Comparison of ENCODE assay signal across 8 mouse cellular contexts in genomic region chr5:77266886-77267401, GRCm38 (mm10). TPM values are rescaled to one million over a fixed set of nuclear protein-coding genes. Genes with fewer than 3 reads are reported as not detected.
A peak's percentile ranks its signal among the peaks of the same experiment; 100 is the strongest.
DNase-seq lines count a peak whose midpoint lies in the region; ATAC-seq and TF ChIP-seq lines count a peak whose summit lies in the region.

No protein-coding gene starts in this region.

- H3K4me2 ChIP-seq in forebrain, embryonic 15.5 days (replicated peaks), result peak overlapping the region; percentile 75
- peak overlapping the region; percentile 76 for H3K4me2 ChIP-seq in neural tube, embryonic 13.5 days

- peak; percentile 31 for DNase-seq in adrenal gland, postnatal 10 days
- no peak for DNase-seq in adrenal gland, adult 18-20 months (ENCODE audit: low spot score in 2 of 2)
- DNase-seq in ES-E14 (ENCODE audit: low read depth, low spot score) (no peak), liver (peak; percentile 20)
- no peak for DNase-seq in frontal cortex, postnatal 25 days (ENCODE audit: low spot score in 2 of 2)
- no peak for DNase-seq in frontal cortex, postnatal 14 days (ENCODE audit: low spot score in 2 of 2)

- no peaks in the 10 kb centered on the region for H3K9me3 ChIP-seq in ES-E14 (ENCODE audit: control insufficient read depth, insufficient read depth, low read depth, low read length)
- no peaks in the 10 kb centered on the region for H3K9me3 ChIP-seq in forebrain, embryonic 15.5 days
- H3K9me3 ChIP-seq in neural tube, embryonic 13.5 days, result no peaks in the 10 kb centered on the region

- under 1% methylated on average over 11 of the region's 11 CpGs for WGBS in forebrain, embryonic 15.5 days
- whole genome bisulfite sequencing in neural tube, embryonic 13.5 days, result 3% methylated on average over 11 of the region's 11 CpGs

- H3K9ac ChIP-seq in ES-E14 (ENCODE audit: insufficient read depth, low read depth, low read length, poor library complexity, severe bottlenecking), result peak overlapping the region; percentile 98
- peak overlapping the region; percentile 68; the same call in 1 of the 2 replicates for H3K9ac ChIP-seq in forebrain, embryonic 15.5 days (replicated peaks)
- H3K9ac ChIP-seq in neural tube, embryonic 13.5 days, result peak overlapping the region; percentile 90

- ATAC-seq in forebrain, embryonic 15.5 days (replicated peaks), result no peak
- ATAC-seq in neural tube, embryonic 13.5 days (ENCODE audit: low read depth), result no peak

- peaks cover 2% of the 10 kb centered on the region; the same call in 1 of the 2 replicates for H3K27me3 ChIP-seq in forebrain, embryonic 15.5 days
- H3K27me3 ChIP-seq in neural tube, embryonic 13.5 days, result peaks cover 10% of the 10 kb centered on the region; the same call in 1 of the 2 replicates

- peak overlapping the region; percentile 97 to 99 for H3K4me3 ChIP-seq in ES-E14 (ENCODE audit: insufficient read depth in 1 of 2, low read depth in 1 of 2, low read length in 2 of 2, poor library complexity in 1 of 2, severe bottlenecking in 1 of 2)
- H3K4me3 ChIP-seq in forebrain, embryonic 15.5 days, result peak overlapping the region; percentile 96
- H3K4me3 ChIP-seq in neural tube, embryonic 13.5 days, result peak overlapping the region; percentile 91

- in situ Hi-C loops in ES-E14 (cut with MboI; ENCODE audit: low sequenced_read_pairs in 2 of 2, unreplicated experiment in 2 of 2), result no loop called here

- peak overlapping the region; percentile 98 for H3K27ac ChIP-seq in ES-E14 (ENCODE audit: insufficient read depth, low read depth, low read length, poor library complexity, severe bottlenecking)
- H3K27ac ChIP-seq in forebrain, embryonic 15.5 days (replicated peaks), result 0 out of 2 replicates have a peak overlapping the region, but pooled peaks have one; percentile 84
- H3K27ac ChIP-seq in neural tube, embryonic 13.5 days (replicated peaks), result peak overlapping the region; percentile 88

- H3K4me1 ChIP-seq in ES-E14 (ENCODE audit: control insufficient read depth in 2 of 2, insufficient read depth in 2 of 2, low read length in 2 of 2, poor library complexity in 1 of 2), result peaks cover 4 to 14% of the 10 kb centered on the region in 2 experiments; a peak in 1 of 4 replicates
- H3K4me1 ChIP-seq in forebrain, embryonic 15.5 days, result peaks cover 16% of the 10 kb centered on the region
- peaks cover 21% of the 10 kb centered on the region for H3K4me1 ChIP-seq in neural tube, embryonic 13.5 days (replicated peaks)

- H3K36me3 ChIP-seq in ES-E14 (ENCODE audit: control insufficient read depth, insufficient read depth, low read length, poor library complexity, severe bottlenecking), result peaks cover 31% of the 10 kb centered on the region
- H3K36me3 ChIP-seq in forebrain, embryonic 15.5 days, result peaks cover 6% of the 10 kb centered on the region; the same call in 1 of the 2 replicates
- H3K36me3 ChIP-seq in neural tube, embryonic 13.5 days, result peaks cover 25% of the 10 kb centered on the region

TF ChIP-seq in ES-E14, 5 proteins besides CTCF, POLR2A, EP300 and RAD21:
- TF ChIP-seq ZNF384 (IDR thresholded peaks at IDR 0.05; ENCODE audit: low read depth, low read length), result no peak
- TF ChIP-seq ZC3H11A (IDR thresholded peaks at IDR 0.05; ENCODE audit: borderline replicate concordance, low read depth, low read length), result no peak
- no peak for TF ChIP-seq CHD2 (IDR thresholded peaks at IDR 0.05; ENCODE audit: low read depth, low read length)
- no peak for TF ChIP-seq MAFK (IDR thresholded peaks at IDR 0.05; ENCODE audit: insufficient read depth, low read depth, low read length)
- no peak for TF ChIP-seq HCFC1 (IDR thresholded peaks at IDR 0.05; ENCODE audit: borderline replicate concordance, insufficient read depth, low read length)

RNA-seq across cellular contexts. Expression of gene Rest, which starts 1.7 kb away (rescaled TPM):
- total RNA-seq in adrenal gland, postnatal 10 days (2021), result 10 to 100 TPM; 26.3 TPM
- total RNA-seq in adrenal gland, adult 18-20 months (2021), result 10 to 100 TPM; 19.5 to 21.6 TPM
- total RNA-seq in ES-E14 (2012; rRNA removed), result 108 and 120 TPM in 2 replicates
- polyA plus RNA-seq in forebrain, embryonic 15.5 days (2015; fragmentation: Nextera tagmentation; extraction: Ambion mirVana), result 8.4 and 8.5 TPM in 2 replicates
- 9.7 and 12.5 TPM in 2 replicates for polyA plus RNA-seq in neural tube, embryonic 13.5 days (2015; fragmentation: Nextera tagmentation; extraction: Ambion mirVana)

RNA-seq across cellular contexts. Expression of gene Noa1, which starts 42.9 kb away (rescaled TPM):
- total RNA-seq in adrenal gland, postnatal 10 days (2021), result 10 to 100 TPM; 26.7 to 28.0 TPM
- total RNA-seq in adrenal gland, adult 18-20 months (2021), result 10 to 100 TPM; 22.5 to 25.9 TPM
- total RNA-seq in ES-E14 (2012; rRNA removed), result 19.6 and 30.8 TPM in 2 replicates
- 42.6 and 42.7 TPM in 2 replicates for polyA plus RNA-seq in forebrain, embryonic 15.5 days (2015; fragmentation: Nextera tagmentation; extraction: Ambion mirVana)
- 34.4 and 36.0 TPM in 2 replicates for polyA plus RNA-seq in neural tube, embryonic 13.5 days (2015; fragmentation: Nextera tagmentation; extraction: Ambion mirVana)

RNA-seq across cellular contexts. Expression of gene Polr2b, which starts 43.0 kb away (rescaled TPM):
- total RNA-seq in adrenal gland, postnatal 10 days (2021), result 10 to 100 TPM; 52.2 to 55.9 TPM
- total RNA-seq in adrenal gland, adult 18-20 months (2021), result 10 to 100 TPM; 37.2 to 88.7 TPM
- 151 and 184 TPM in 2 replicates for total RNA-seq in ES-E14 (2012; rRNA removed)
- polyA plus RNA-seq in forebrain, embryonic 15.5 days (2015; fragmentation: Nextera tagmentation; extraction: Ambion mirVana), result 74.3 and 78.5 TPM in 2 replicates
- 62.3 and 71.8 TPM in 2 replicates for polyA plus RNA-seq in neural tube, embryonic 13.5 days (2015; fragmentation: Nextera tagmentation; extraction: Ambion mirVana)

RNA-seq across cellular contexts. Expression of gene Spink2, which starts 55.7 kb away (rescaled TPM):
- under 1 TPM in 1 of 2 experiments, not detected in 1; 0.85 TPM for total RNA-seq in adrenal gland, postnatal 10 days (2021)
- not detected for total RNA-seq in adrenal gland, adult 18-20 months (2021)
- 0.48 and 0.98 TPM in 2 replicates for total RNA-seq in ES-E14 (2012; rRNA removed)
- polyA plus RNA-seq in forebrain, embryonic 15.5 days (2015; fragmentation: Nextera tagmentation; extraction: Ambion mirVana), result 0.48 and 0.64 TPM in 2 replicates
- 4.8 and 5.1 TPM in 2 replicates for polyA plus RNA-seq in neural tube, embryonic 13.5 days (2015; fragmentation: Nextera tagmentation; extraction: Ambion mirVana)

Comparison
In these comparisons a context has a peak if more than half of its experiments do, and no peak if none do; other contexts are left out.
1. DNase-seq: peak in adrenal gland, postnatal 10 days (single experiment) and liver (single experiment); none in adrenal gland, adult 18-20 months (0 of 2), ES-E14 (single experiment), frontal cortex, postnatal 25 days (0 of 2) and frontal cortex, postnatal 14 days (0 of 2).
2. Peak in every context shown above with its lines, with median percentiles within 50 percentile points of each other: H3K27ac ChIP-seq, H3K4me3 ChIP-seq and H3K9ac ChIP-seq.